Mouse (Mus musculus) c-Kit-positive CD71-positive TER-119-positive erythroid progenitor cells, embryonic 14.5 days (primary cell): ENCODE measurements at regions not wholly inside any gene's neighbourhood (a gene's known extent, or its start where the extent isn't known, plus 50 kb on each side); places are given as distances from the start of the nearest gene placed in this dataset.

Experiments
- DNase-seq: peaks from one replicate; pipeline ENCODE4 v3.0.0-alpha.2; 2013; ENCODE audit warnings: low spot score

- no peak for DNase-seq
Observed at GRCm38 (mm10) chr4:55623151-55623760, 91.0 kb upstream of the Klf4 start.

- DNase-seq = no peak
Observed at GRCm38 (mm10) chr4:55622651-55623050, 90.4 kb upstream of the Klf4 start.

- no peak for DNase-seq
Observed at GRCm38 (mm10) chr4:55619891-55620290, 87.6 kb upstream of the Klf4 start.

- no peak for DNase-seq
Observed at GRCm38 (mm10) chr4:55615808-55616207, 83.5 kb upstream of the Klf4 start.

DNA sequence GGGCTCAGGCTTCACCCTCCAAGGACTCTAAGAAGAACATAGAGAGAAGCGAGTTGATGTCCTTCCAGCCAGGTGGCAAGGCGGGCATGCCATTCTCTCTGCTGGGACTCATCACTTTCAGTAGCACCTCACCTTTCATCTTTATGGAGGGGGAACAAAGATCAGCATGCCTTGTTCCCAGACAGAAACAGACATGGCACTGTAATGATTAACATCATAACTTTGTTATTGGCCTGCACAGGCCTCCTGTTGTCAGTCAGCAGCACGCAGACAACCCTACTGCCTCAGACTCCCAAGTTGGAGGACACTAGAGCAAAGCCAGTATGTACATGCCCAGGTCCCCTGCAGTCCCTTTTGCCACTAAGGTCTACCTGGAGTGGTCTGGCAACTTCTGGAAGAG lies 81.3 kb upstream of the Klf4 start:
- no peak for DNase-seq

DNA sequence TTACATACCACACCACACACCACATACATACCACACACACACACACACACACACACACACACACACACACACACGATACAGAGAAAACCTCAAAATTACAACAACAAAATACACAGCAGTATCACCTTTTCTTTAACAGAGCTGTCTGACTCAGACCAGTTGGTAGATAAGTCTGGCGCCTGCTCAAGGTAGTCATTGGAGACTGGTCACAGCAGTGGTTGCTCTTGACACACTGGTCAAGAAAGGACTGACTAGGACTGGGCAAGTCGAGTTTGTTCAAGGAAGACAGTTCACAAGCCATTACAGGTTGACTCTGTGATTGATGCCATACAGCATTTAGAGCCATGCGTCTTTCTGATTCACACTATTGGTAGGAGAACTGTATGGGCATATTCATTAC lies 78.7 kb upstream of the Klf4 start:
- no peak for DNase-seq

DNA sequence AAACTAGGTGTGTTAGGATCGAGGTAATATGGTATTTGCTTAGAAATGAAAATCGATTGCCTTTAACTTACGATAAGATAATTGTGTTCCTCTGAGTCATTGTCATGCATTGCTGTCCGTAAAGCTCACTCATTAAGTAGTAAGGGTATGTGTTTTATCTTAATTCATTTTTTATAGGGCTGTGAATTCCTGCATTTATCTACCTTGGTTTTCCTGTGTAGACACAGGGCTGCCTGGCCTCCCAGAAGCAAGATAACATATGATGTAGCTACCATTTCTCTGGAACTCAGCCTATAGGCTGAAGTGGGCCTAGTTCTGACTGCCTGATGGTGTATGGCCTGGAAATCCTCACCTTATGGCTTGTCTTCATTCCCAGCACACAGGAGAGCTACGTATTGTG lies 76.9 kb upstream of the Klf4 start:
- no peak for DNase-seq

DNA sequence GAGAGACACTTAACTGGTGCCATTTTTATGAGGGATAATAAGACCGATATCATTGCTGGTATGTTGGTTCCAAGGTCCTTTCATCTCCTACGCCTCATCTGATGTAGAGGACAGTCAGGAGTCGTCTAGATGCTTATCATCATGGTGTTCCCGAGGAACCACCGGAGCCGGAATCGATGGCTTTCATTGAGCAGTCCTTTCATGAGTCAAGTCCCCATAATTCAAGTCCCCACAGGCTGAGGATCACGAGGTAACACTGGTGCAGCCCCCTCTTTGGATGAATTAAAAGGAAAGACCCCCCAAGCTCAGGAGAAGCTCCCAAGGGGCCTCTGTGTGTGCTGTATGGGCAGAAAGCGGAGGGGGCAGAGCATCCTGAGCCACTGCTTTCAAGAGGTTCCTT lies 73.3 kb upstream of the Klf4 start:
- DNase-seq = no peak

DNA sequence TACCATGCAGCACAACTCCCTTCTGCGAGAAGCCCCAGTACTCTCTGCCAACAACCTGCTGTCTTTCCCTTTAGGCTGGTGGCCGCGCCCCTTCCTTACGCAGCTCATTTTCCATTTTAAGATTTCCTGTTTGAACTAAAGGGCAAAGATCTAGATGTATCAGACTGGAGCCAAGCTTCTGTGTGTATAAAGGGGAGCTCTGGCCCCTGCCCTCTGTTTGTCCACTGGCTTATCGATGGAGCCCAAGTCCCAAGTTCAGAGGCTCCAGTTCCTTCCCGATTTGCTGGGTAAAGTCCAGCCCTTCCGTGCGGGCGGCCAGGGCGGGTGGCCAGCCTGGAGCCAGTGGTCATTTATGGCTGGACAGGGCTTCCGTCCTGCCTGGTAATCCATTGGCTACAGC lies 72.6 kb upstream of the Klf4 start:
- no peak for DNase-seq

- DNase-seq = no peak
Observed at GRCm38 (mm10) chr4:55603821-55604435, 71.7 kb upstream of the Klf4 start.

GRCm38 (mm10) chr4:55595203-55595602 lies 62.9 kb upstream of the Klf4 start:
- no peak for DNase-seq

DNA sequence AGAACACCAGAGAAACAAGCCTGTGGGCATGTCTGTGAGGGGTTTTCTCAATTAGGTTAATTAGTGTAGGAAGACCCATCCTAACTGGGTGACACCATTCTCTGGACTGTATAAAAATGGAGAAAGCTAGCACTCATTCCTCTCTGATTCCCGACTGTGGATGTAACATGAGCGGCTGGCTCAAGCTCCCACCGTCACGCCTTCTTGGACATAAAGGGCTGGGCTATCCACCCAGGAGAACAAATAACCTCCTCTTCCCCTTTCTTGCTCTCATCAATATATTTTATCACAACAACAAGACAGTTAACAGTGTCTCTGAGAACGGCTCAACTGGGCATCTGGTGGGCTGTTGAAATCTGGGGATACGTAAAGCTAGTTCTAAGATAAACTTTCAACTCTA lies 62.4 kb upstream of the Klf4 start:
- no peak for DNase-seq

- no peak for DNase-seq
Observed at GRCm38 (mm10) chr4:55593132-55593531, 60.9 kb upstream of the Klf4 start.

DNA sequence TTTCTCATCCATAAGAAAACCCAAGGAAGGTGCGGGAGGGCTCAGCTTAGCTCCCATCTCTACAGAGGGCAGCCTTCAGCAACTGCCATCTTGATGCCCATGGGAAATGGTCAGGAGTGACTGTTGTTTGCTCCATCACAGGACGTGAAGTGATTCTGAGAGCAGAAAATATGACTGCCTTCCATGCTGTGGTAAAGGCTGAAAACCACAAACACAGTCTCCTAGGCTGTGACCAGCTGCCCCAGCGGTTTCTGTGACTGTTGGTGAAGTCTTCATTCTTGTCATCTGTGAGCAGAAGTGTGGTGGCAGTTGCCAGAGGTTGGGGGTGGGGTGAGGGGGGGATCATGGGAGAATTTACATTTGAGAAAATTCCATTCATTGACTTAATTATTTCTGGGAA lies 53.9 kb upstream of the Klf4 start:
- DNase-seq = no peak

DNA sequence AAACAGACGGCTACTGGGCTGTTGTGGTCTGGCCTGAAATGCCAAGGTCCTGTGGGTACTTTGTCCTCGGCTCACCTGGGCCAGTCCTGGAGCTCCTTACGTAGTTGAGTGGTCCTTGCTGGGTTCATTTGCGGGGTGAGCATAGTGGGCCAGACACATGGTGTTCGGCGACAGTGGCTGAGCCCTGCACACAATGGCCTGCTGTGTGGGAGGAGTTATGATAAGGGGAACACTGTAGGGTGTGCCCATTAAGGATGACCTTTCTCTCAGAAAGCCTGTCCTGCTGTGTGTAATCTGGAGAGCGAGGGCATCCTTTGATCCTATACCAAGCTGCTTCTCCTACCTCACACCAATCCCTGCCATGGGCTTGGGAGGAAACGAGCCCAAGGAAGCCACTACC lies 51.3 kb upstream of the Klf4 start:
- DNase-seq = no peak
